Mouse (Mus musculus) hindbrain, embryonic 14.5 days (tissue): Measurements from ENCODE around the gene Gkn1. TPM values are rescaled to one million over a fixed set of nuclear protein-coding genes. Genes with fewer than 3 reads are reported as not detected.

Experiments used
- ATAC-seq: fragments of 200-750 bp; cut with Nextera tagmentation; 2 replicates; pipeline ENCODE4 v1.8.0; 2017; ENCODE audit warnings: moderate number of reproducible peaks, mild to moderate bottlenecking, moderate TSS enrichment, moderate library complexity; ENCODE audit not compliant: low FRiP score
- DNase-seq: peaks from one replicate; pipeline ENCODE4 v3.0.0-alpha.2; 2015; ENCODE audit warnings: low spot score
- H3K27ac ChIP-seq: fragments of 300-500 bp; sonication (generic); 2 replicates; pipeline ENCODE4 v1.5.1; 2014; ENCODE audit warnings: mild to moderate bottlenecking, moderate library complexity
- H3K27me3 ChIP-seq: fragments of 300-500 bp; sonication (generic); 2 replicates; pipeline ENCODE4 v1.6.1; 2014; ENCODE audit warnings: mild to moderate bottlenecking, low read length, mixed read lengths; ENCODE audit not compliant: control insufficient read depth, insufficient read depth
- H3K36me3 ChIP-seq: fragments of 300-500 bp; sonication (generic); replicated peaks from 2 replicates; pipeline ENCODE4 v1.6.1; 2014; ENCODE audit not compliant: control insufficient read depth, insufficient read depth
- H3K4me1 ChIP-seq: fragments of 300-500 bp; sonication (generic); replicated peaks from 2 replicates; pipeline ENCODE4 v1.6.1; 2014; ENCODE audit warnings: antibody characterized with exemption, low read length, mixed read lengths; ENCODE audit not compliant: control insufficient read depth, insufficient read depth
- H3K4me2 ChIP-seq: fragments of 300-500 bp; sonication (generic); replicated peaks from 2 replicates; pipeline ENCODE4 v1.6.1; 2014; ENCODE audit warnings: mild to moderate bottlenecking, moderate library complexity
- H3K4me3 ChIP-seq: fragments of 300-500 bp; sonication (generic); replicated peaks from 2 replicates; pipeline ENCODE4 v1.5.1; 2014; ENCODE audit warnings: mild to moderate bottlenecking, low read length
- H3K9ac ChIP-seq: fragments of 300-500 bp; sonication (generic); 2 replicates; pipeline ENCODE4 v1.6.1; 2014
- H3K9me3 ChIP-seq: fragments of 300-500 bp; sonication (generic); 2 replicates; pipeline ENCODE4 v1.6.1; 2016; ENCODE audit warnings: low read length; ENCODE audit not compliant: control insufficient read depth
- WGBS: fragments of 180-500 bp; shearing (Covaris S2); extraction: QIAGEN DNeasy Blood & Tissue Kit; methylation state at CpG from one replicate; pipeline ENCODE4 v1.1.7; 2014; 5-methylcytosine and 5-hydroxymethylcytosine counted together
- polyA plus RNA-seq: library from polyadenylated mRNA; unstranded; fragments of >200 nt; fragmentation: Nextera tagmentation; extraction: Ambion mirVana; gene quantifications from 2 replicates; pipeline ENCODE4 v1.2.1, GENCODE M21; 2014

Gkn1 gene
- not detected in 2 replicates for polyA plus RNA-seq

GRCm38 (mm10) chr6:87350829-87351228 is at the start of gene Gkn1:
Gkn1 (minus strand) TSS chr6:87350942.
- Histone ChIP-seq H3K27ac (no peak within 1 kb of the TSS), H3K36me3 (no peaks in the 10 kb centered on the region), H3K4me2 (no peak within 1 kb of the TSS), H3K9me3 (no peaks in the 10 kb centered on the region), H3K9ac (no peak within 1 kb of the TSS), H3K4me1 (no peaks in the 10 kb centered on the region), H3K27me3 (no peaks in the 10 kb centered on the region), H3K4me3 (no peak within 1 kb of the TSS)
- ATAC-seq (no peak), DNase-seq (no peak)
- WGBS: 94% methylated on average over 8 of the region's 8 CpGs

- H3K9me3 ChIP-seq: no peaks in the 10 kb centered on the region
- no peaks in the 10 kb centered on the region for H3K36me3 ChIP-seq
- no peak overlapping the region for H3K4me2 ChIP-seq
- H3K27ac ChIP-seq: no peak overlapping the region
- no peak overlapping the region for H3K9ac ChIP-seq
- DNase-seq: no peak
- ATAC-seq: no peak
- 68% methylated on average over 4 of the region's 4 CpGs for WGBS
- no peak overlapping the region for H3K4me3 ChIP-seq
- H3K4me1 ChIP-seq: no peaks in the 10 kb centered on the region
- H3K27me3 ChIP-seq: no peaks in the 10 kb centered on the region
Observed at GRCm38 (mm10) chr6:87399886-87400566, 49.3 kb upstream of the Gkn1 start.

DNA sequence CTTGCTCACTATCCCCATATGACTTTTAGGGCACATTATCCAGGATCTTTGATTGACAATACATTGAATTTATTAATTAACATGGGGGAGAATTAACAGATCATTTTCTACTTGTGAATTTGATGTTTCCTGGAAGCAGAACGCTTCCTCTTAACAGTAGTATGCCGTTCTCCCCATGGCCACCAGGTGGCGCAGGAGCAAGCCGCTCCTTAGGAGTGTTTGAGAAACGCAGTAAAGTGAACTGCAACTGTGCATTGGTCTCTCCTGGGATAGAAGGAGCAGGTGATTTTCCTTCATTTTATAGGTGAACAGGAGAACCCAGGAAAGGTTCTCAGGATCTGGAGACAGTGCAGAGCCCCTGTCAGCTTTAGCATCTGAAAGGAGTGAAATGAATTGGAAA is 48.4 kb upstream of the Gkn1 start:
- Histone ChIP-seq H3K36me3 (no peaks in the 10 kb centered on the region), H3K4me1 (no peaks in the 10 kb centered on the region), H3K9ac (no peak overlapping the region), H3K27ac (no peak overlapping the region), H3K27me3 (no peaks in the 10 kb centered on the region), H3K9me3 (no peaks in the 10 kb centered on the region), H3K4me3 (no peak overlapping the region), H3K4me2 (no peak overlapping the region)
- 0% methylated on average over 5 of the region's 5 CpGs for WGBS
- peak; percentile 96 for DNase-seq
- no peak for ATAC-seq

DNA sequence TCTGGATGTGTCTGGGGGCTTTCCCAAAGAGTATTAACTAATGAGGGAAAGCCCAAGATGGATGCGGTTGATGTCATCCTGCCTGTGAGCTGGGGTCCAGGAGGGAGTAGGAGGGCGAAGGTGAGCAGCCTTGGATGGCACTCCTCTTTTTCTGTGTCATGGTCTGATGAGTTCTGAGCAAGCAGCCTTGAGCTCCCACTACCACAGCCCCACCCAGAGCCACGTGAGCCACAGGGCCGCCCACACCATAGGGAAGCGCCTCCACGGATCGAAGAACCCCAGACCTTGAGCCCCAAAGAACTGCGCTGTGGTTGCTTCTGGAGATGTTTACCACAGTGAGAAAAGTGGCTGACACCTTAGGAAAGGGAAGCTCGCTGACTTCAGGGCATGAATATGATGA is 44.0 kb upstream of the Gkn1 start:
- WGBS: 88% methylated on average over 9 of the region's 9 CpGs
- no peaks in the 10 kb centered on the region for H3K4me1 ChIP-seq
- H3K4me2 ChIP-seq: no peak overlapping the region
- no peaks in the 10 kb centered on the region for H3K36me3 ChIP-seq
- no peak overlapping the region for H3K9ac ChIP-seq
- H3K9me3 ChIP-seq: no peaks in the 10 kb centered on the region
- H3K27ac ChIP-seq: no peak overlapping the region
- ATAC-seq: no peak
- no peaks in the 10 kb centered on the region for H3K27me3 ChIP-seq
- DNase-seq: no peak
- no peak overlapping the region for H3K4me3 ChIP-seq

DNA sequence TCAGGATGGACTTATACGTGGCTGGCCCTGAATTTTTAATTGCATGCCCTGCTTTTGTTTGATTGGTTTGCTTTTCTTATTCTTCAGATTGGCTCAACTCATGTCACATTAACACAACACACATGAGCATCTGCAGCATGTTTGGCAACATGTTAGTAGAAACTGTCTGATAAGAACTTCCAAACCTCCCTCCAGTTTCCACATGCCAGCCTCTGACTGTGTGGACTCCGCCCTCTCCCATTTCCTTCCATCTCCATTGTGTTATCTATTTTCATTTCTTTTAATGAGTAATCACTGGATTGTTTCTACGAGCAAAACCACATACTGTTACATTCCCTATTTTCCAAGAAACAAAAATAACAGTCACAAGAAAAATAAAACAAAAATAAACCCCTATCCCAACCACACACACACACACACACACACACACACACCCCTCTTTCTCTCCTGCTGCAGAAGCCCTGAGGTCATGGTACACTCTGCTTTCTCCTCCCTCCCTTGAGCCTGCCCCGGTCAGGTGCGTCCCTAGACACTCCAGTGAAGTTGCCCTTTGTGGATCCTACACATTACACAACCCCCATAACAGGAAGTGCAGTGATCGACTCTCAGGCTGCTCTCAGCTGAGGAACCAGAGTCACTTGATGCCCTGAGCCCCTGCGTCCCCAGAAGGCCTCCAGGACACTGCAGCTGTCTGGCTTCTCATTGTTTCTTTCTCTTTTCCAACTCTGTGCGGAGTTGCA is 42.9 kb upstream of the Gkn1 start:
- no peaks in the 10 kb centered on the region for H3K36me3 ChIP-seq
- no peak overlapping the region for H3K4me2 ChIP-seq
- DNase-seq: no peak
- H3K9me3 ChIP-seq: no peaks in the 10 kb centered on the region
- H3K27ac ChIP-seq: no peak overlapping the region
- H3K4me1 ChIP-seq: no peaks in the 10 kb centered on the region
- H3K9ac ChIP-seq: no peak overlapping the region
- no peaks in the 10 kb centered on the region for H3K27me3 ChIP-seq
- H3K4me3 ChIP-seq: no peak overlapping the region
- 83% methylated on average over 8 of the region's 8 CpGs for WGBS
- ATAC-seq: no peak

DNA sequence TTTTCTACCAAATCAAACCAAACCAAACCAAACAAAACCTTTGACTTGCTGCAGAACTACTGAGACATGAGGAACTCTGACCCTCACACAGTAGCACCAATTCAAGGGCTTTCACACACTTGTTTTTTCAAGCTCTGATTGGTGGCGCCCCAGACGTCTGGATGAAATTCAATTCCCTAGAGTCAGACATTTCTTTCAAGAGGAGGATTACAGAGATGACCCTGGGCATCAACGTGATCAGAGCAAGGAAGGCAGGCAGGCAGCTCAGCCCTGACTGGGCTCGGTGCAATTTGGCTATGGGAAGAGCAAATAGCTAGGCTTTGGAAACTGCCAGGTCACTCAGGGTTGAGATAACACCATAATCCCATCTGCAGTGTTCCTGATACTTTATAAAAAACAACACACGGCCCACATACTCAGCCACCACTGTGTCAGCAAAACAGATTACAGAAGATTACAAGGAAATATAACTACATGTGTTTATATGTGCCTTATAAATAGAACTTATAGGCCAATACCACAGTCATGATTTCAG is 38.8 kb upstream of the Gkn1 start:
- WGBS: 40% methylated on average over 5 of the region's 5 CpGs

DNA sequence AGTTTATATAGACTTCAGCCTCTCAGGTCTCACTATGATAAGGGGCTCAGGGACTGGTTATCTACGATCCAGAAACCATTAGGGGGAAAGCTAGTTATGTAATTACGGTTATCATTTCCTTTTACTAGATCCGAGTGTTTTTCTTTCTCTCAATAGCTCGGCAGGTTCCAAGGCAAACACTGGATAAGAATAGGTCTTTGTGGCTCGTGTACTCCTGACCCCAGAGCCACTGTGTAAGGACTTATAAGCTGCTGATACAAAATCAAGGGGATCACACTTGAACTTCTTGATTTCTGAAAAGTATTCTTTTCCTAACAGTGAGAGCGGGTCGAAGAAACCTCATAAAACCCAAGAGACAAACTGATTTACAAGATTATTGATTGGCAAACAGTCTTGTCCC is 38.1 kb upstream of the Gkn1 start, which contains the start of gene Gkn3:
Gkn3 (minus strand) TSS at position 59 of the 400 bp plus-strand sequence.
- 70% methylated on average over 7 of the region's 7 CpGs for WGBS
- Histone ChIP-seq H3K4me3 (no peak within 1 kb of the TSS), H3K9me3 (no peaks in the 10 kb centered on the region), H3K9ac (no peak within 1 kb of the TSS), H3K4me1 (peaks cover 4% of the 10 kb centered on the region; the same call in 1 of the 2 replicates), H3K4me2 (no peak within 1 kb of the TSS), H3K36me3 (no peaks in the 10 kb centered on the region), H3K27ac (no peak within 1 kb of the TSS), H3K27me3 (no peaks in the 10 kb centered on the region)
- DNase-seq (no peak), ATAC-seq (no peak)

More for the DNA sequence above, 38.8 kb upstream of the Gkn1 start:
- ATAC-seq (no peak), DNase-seq (no peak)
- Histone ChIP-seq H3K36me3 (no peaks in the 10 kb centered on the region), H3K27ac (no peak overlapping the region), H3K4me2 (no peak overlapping the region), H3K4me3 (no peak overlapping the region), H3K9me3 (no peaks in the 10 kb centered on the region), H3K4me1 (no peaks in the 10 kb centered on the region), H3K27me3 (no peaks in the 10 kb centered on the region), H3K9ac (no peak overlapping the region)

DNA sequence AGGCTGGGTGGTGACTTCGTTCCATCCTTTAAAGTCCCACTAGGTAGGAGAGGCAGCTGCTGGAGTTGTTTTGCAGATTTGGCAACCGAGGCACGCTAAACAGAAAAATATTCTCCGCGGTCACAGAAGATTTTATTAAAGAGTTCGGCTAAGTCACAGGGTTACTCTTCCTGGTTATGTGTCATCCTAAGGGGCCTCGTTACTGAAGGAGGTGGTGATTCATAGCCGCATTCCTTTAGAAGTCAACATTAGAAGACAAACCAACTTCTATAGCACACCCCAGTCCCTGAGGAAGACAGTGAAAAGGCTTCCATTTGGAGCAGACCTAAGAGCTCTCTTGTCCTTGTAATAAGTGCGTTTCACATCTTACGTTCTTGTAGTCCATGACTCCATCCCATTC is 35.9 kb upstream of the Gkn1 start:
- H3K4me1 ChIP-seq: peaks cover 4% of the 10 kb centered on the region; the same call in 1 of the 2 replicates
- H3K27me3 ChIP-seq: no peaks in the 10 kb centered on the region
- no peak overlapping the region for H3K4me2 ChIP-seq
- WGBS: 86% methylated on average over 10 of the region's 10 CpGs
- H3K9me3 ChIP-seq: no peaks in the 10 kb centered on the region
- DNase-seq (no peak), ATAC-seq (no peak)
- H3K9ac ChIP-seq: no peak overlapping the region
- no peak overlapping the region for H3K27ac ChIP-seq
- H3K4me3 ChIP-seq: no peak overlapping the region
- no peaks in the 10 kb centered on the region for H3K36me3 ChIP-seq

DNA sequence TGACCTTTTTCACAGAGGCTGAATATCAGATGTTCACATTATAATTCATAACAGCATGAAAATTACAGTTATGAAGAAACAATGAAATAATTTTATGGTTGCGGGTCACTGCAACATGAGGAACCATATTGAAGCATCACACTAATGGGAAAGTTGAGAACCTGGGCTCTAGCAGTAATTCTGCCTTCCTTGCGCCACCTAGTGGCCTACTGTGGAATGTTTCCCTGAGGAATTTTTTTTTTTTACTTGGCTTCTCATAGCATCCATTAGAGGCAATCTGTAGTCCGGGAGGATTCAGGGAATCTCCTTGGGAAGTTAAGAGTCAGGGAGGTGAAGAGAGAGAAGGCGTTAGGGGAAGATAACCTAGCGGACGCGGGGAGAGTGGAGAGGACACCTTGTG is 35.5 kb upstream of the Gkn1 start:
- H3K27ac ChIP-seq: no peak overlapping the region
- no peak overlapping the region for H3K4me2 ChIP-seq
- ATAC-seq (no peak), DNase-seq (peak; percentile 94)
- H3K27me3 ChIP-seq: no peaks in the 10 kb centered on the region
- H3K9ac ChIP-seq: no peak overlapping the region
- WGBS: 14% methylated on average over 7 of the region's 7 CpGs
- no peak overlapping the region for H3K4me3 ChIP-seq
- H3K36me3 ChIP-seq: no peaks in the 10 kb centered on the region
- no peaks in the 10 kb centered on the region for H3K9me3 ChIP-seq
- peaks cover 4% of the 10 kb centered on the region; the same call in 1 of the 2 replicates for H3K4me1 ChIP-seq
